Mouse (Mus musculus) liver, postnatal 0 days (tissue): ENCODE measurements at regions not wholly inside any gene's neighbourhood (a gene's known extent, or its start where the extent isn't known, plus 50 kb on each side); places are given as distances from the start of the nearest gene placed in this dataset.

Experiments
- CTCF ChIP-seq: sonication (generic); IDR thresholded peaks from 2 replicates; pipeline ENCODE4 v1.5.1; 2016; ENCODE audit warnings: antibody characterized with exemption, low read depth
- EP300 ChIP-seq: IDR thresholded peaks from 2 replicates; pipeline ENCODE4 v1.6.1; 2016; ENCODE audit warnings: antibody characterized with exemption, low read depth, mild to moderate bottlenecking

GRCm38 (mm10) chr3:9148605-9149004 is 461.3 kb downstream of the Zfp704 start:
- no peak for TF ChIP-seq EP300
- no peak for TF ChIP-seq CTCF
